Mouse (Mus musculus): ENCODE measurements around the gene Cnih4.

DNA sequence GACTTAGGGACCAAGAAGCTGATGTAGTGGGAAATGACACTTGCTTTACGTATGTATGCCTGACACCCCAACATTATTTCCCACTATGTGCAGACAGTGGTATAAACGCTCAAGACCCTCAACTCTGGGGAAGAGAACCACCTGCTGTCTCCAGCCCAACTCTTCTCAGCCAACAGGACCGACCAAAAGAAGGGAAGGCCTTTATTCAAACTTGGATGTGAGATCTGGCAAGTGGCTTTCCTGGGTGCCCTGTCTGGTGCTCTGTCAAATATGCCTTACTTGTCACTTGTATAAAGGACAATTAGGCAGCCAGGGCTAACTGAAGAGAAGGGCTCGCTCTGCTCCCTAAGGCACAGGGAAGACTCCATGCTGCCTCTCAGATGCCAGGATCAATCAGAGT, 55.0 kb downstream of the Cnih4 start:
- TF ChIP-seq CTCF (IDR thresholded peaks at IDR 0.05; ENCODE audit: control insufficient read depth, insufficient read depth, low read length) = no peak
- TF ChIP-seq POLR2A (IDR thresholded peaks at IDR 0.05; ENCODE audit: borderline replicate concordance, control insufficient read depth, low read depth, low read length) = no peak

Measured in bone marrow, adult 2 months (tissue).